Mouse (Mus musculus): ENCODE measurements around the gene Gnpat.

GRCm38 (mm10) chr8:124826658-124827057 is 36.2 kb upstream of the Gnpat start:
- TF ChIP-seq CTCF (IDR thresholded peaks at IDR 0.05 in 2 of 3, conservative IDR thresholded peaks at IDR 0.05 in 1 of 3; ENCODE audit: control insufficient read depth in 1 of 3, insufficient read depth in 1 of 3, low read depth in 2 of 3, low read length in 3 of 3, poor library complexity in 1 of 3, severe bottlenecking in 1 of 3) (no peak), SMC3 (IDR thresholded peaks at IDR 0.05; ENCODE audit: low read depth, low read length) (no peak), POLR2AphosphoS5 (IDR thresholded peaks at IDR 0.05; ENCODE audit: borderline replicate concordance, low read depth, low read length) (no peak), MYC (IDR thresholded peaks at IDR 0.05; ENCODE audit: low read depth, low read length) (no peak), GATA1 (IDR thresholded peaks at IDR 0.05; ENCODE audit: low read depth, low read length) (no peak), GABPA (IDR thresholded peaks at IDR 0.05; ENCODE audit: low read depth, low read length) (no peak)

Data from MEL (cell line).